Mouse (Mus musculus): Measurements from ENCODE around the gene G3bp2. TPM values are rescaled to one million over a fixed set of nuclear protein-coding genes. Genes with fewer than 3 reads are reported as not detected.

The G3bp2 gene
- polyA plus RNA-seq, 1 experiment = 39.1 TPM

DNA sequence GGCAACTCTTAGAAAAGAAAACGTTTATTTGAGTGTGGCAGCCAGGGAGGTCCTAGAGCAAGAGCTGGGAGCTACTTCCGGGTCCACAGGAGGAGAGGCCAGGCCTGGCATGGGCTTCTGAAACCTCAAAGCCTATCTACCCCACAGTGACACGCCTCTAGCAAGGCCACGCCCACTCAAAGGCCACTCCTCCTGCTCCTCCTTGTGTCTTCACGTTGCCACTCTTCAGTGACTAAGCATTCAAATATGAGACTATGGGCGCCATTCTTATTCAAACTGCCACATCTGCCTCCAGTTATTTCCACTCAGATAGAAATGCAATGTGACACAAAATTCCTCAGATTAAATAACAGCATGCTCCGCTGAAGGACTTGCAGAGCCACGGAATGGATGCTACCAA, 45.1 kb upstream of the G3bp2 start:
- Histone ChIP-seq H3K79me2 (ENCODE audit: control insufficient read depth, insufficient read depth) (no peaks in the 10 kb centered on the region), H3ac (ENCODE audit: control insufficient read depth, insufficient read length, low read depth) (no peak overlapping the region), H3K27me3 (ENCODE audit: control insufficient read depth, insufficient read depth, insufficient read length) (no peaks in the 10 kb centered on the region), H3K79me3 (ENCODE audit: low read depth) (peaks cover 3% of the 10 kb centered on the region), H3K36me3 (ENCODE audit: control insufficient read depth, insufficient read depth) (no peaks in the 10 kb centered on the region), H3K4me3 (ENCODE audit: insufficient read depth, poor library complexity, severe bottlenecking) (no peak overlapping the region)
- TF ChIP-seq CEBPB (IDR thresholded peaks at IDR 0.05; ENCODE audit: low read depth) (no peak), MAX (IDR thresholded peaks at IDR 0.05) (peak; percentile 39), USF1 (IDR thresholded peaks at IDR 0.05; ENCODE audit: low read depth) (no peak), MYOD1 (IDR thresholded peaks at IDR 0.05; ENCODE audit: control insufficient read depth, insufficient read length, low read depth) (no peak), FOSL1 (IDR thresholded peaks at IDR 0.05; ENCODE audit: insufficient read depth, low read length, poor library complexity, severe bottlenecking) (no peak), CTCF (IDR thresholded peaks at IDR 0.05; ENCODE audit: control insufficient read depth, insufficient read depth, insufficient read length) (no peak), MYOG (IDR thresholded peaks at IDR 0.05; ENCODE audit: control insufficient read depth, extremely low read depth, insufficient read length) (no peak)

DNA sequence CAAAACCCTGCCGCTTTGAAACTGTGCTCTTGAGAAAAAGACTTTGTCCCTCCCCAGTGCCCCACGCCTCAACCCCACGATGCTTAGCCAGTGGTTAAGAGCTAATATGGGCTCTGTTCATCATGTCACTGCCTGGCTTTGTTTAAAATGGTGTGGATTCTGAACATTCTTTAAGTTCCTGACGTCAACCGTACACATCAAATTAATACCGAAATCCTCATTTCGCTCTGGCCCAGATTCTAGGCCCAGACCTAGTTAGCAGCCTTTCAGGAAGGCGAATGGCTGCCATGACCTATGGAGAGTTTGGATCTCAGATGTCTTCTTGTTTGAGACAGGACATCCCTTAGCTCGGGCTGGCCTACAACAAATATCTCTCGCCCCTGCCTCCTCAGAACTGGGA, 44.2 kb upstream of the G3bp2 start:
- no peak overlapping the region for H3ac ChIP-seq (ENCODE audit: control insufficient read depth, insufficient read length, low read depth)
- no peak for TF ChIP-seq MYOG (IDR thresholded peaks at IDR 0.05; ENCODE audit: control insufficient read depth, extremely low read depth, insufficient read length)
- no peak for TF ChIP-seq FOSL1 (IDR thresholded peaks at IDR 0.05; ENCODE audit: insufficient read depth, low read length, poor library complexity, severe bottlenecking)
- TF ChIP-seq CEBPB (IDR thresholded peaks at IDR 0.05; ENCODE audit: low read depth) = no peak
- no peak for TF ChIP-seq CTCF (IDR thresholded peaks at IDR 0.05; ENCODE audit: control insufficient read depth, insufficient read depth, insufficient read length)
- TF ChIP-seq USF1 (IDR thresholded peaks at IDR 0.05; ENCODE audit: low read depth) = no peak
- TF ChIP-seq MAX (IDR thresholded peaks at IDR 0.05) = no peak
- no peak for TF ChIP-seq MYOD1 (IDR thresholded peaks at IDR 0.05; ENCODE audit: control insufficient read depth, insufficient read length, low read depth)
- H3K4me3 ChIP-seq (ENCODE audit: insufficient read depth, poor library complexity, severe bottlenecking) = no peak overlapping the region

DNA sequence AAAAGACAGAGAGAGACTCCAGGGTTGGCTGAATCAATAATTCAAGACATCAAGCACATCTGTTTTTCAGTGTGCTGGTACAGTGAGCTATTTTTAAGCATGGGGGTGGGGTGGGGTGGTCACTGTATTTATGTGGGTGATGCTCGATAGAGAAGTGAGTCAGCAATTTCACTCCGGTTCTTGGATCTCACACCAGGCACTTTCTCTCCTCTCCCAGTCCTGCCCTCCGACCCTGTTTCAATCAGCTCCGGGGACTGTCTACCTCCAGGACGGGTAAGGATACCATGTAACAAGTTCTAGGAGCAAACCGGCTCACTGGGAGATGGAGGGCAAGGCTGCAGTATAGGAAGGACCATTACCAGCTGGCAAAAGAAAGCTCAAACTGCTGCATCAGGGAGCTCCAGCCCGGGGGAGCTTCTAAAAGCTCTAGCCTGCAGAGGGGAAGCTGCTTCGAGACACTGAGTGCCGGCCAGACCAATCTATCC, 43.7 kb upstream of the G3bp2 start:
- no peaks in the 10 kb centered on the region for H3K79me2 ChIP-seq (ENCODE audit: control insufficient read depth, insufficient read depth)
- TF ChIP-seq USF1 (IDR thresholded peaks at IDR 0.05; ENCODE audit: low read depth) = no peak
- TF ChIP-seq FOSL1 (IDR thresholded peaks at IDR 0.05; ENCODE audit: insufficient read depth, low read length, poor library complexity, severe bottlenecking) = no peak
- TF ChIP-seq MYOG (IDR thresholded peaks at IDR 0.05; ENCODE audit: control insufficient read depth, extremely low read depth, insufficient read length) = no peak
- no peak for TF ChIP-seq MYOD1 (IDR thresholded peaks at IDR 0.05; ENCODE audit: control insufficient read depth, insufficient read length, low read depth)
- no peak for TF ChIP-seq MAX (IDR thresholded peaks at IDR 0.05)
- TF ChIP-seq CEBPB (IDR thresholded peaks at IDR 0.05; ENCODE audit: low read depth) = no peak
- TF ChIP-seq CTCF (IDR thresholded peaks at IDR 0.05; ENCODE audit: control insufficient read depth, insufficient read depth, insufficient read length) = no peak
- H3K36me3 ChIP-seq (ENCODE audit: control insufficient read depth, insufficient read depth) = no peaks in the 10 kb centered on the region
- H3K4me3 ChIP-seq (ENCODE audit: insufficient read depth, poor library complexity, severe bottlenecking) = no peak overlapping the region
- peaks cover 3% of the 10 kb centered on the region for H3K79me3 ChIP-seq (ENCODE audit: low read depth)
- no peaks in the 10 kb centered on the region for H3K27me3 ChIP-seq (ENCODE audit: control insufficient read depth, insufficient read depth, insufficient read length)
- H3ac ChIP-seq (ENCODE audit: control insufficient read depth, insufficient read length, low read depth) = peak overlapping the region; percentile 41

More for the DNA sequence above, 44.2 kb upstream of the G3bp2 start:
- Histone ChIP-seq H3K36me3 (ENCODE audit: control insufficient read depth, insufficient read depth) (no peaks in the 10 kb centered on the region), H3K27me3 (ENCODE audit: control insufficient read depth, insufficient read depth, insufficient read length) (no peaks in the 10 kb centered on the region), H3K79me2 (ENCODE audit: control insufficient read depth, insufficient read depth) (no peaks in the 10 kb centered on the region), H3K79me3 (ENCODE audit: low read depth) (peaks cover 3% of the 10 kb centered on the region)

DNA sequence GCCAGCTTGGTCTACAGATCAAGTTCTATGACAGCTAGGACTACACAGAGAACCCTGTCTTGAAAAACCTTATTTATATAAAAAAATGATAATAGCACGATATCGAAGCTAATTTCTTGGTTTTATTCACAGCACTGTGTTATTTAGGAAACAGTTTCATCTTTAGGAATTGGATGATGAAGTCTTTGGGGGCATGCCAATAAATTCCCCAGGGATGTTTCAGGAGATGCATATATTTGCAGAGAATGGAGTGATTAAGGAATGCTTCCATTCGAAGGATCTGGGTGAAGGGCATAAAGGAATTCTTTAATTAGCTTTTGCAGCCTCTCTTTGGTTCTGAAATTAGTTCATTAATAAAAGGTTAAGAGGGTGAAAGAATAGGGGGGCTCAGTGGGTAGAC, 41.9 kb upstream of the G3bp2 start:
- Histone ChIP-seq H3K4me3 (ENCODE audit: insufficient read depth, poor library complexity, severe bottlenecking) (no peak overlapping the region), H3K79me2 (ENCODE audit: control insufficient read depth, insufficient read depth) (no peaks in the 10 kb centered on the region), H3K79me3 (ENCODE audit: low read depth) (peaks cover 3% of the 10 kb centered on the region), H3K27me3 (ENCODE audit: control insufficient read depth, insufficient read depth, insufficient read length) (no peaks in the 10 kb centered on the region), H3K36me3 (ENCODE audit: control insufficient read depth, insufficient read depth) (no peaks in the 10 kb centered on the region), H3ac (ENCODE audit: control insufficient read depth, insufficient read length, low read depth) (no peak overlapping the region)
- TF ChIP-seq FOSL1 (IDR thresholded peaks at IDR 0.05; ENCODE audit: insufficient read depth, low read length, poor library complexity, severe bottlenecking) (no peak), USF1 (IDR thresholded peaks at IDR 0.05; ENCODE audit: low read depth) (no peak), MAX (IDR thresholded peaks at IDR 0.05) (no peak), MYOD1 (IDR thresholded peaks at IDR 0.05; ENCODE audit: control insufficient read depth, insufficient read length, low read depth) (no peak), CTCF (IDR thresholded peaks at IDR 0.05; ENCODE audit: control insufficient read depth, insufficient read depth, insufficient read length) (no peak), MYOG (IDR thresholded peaks at IDR 0.05; ENCODE audit: control insufficient read depth, extremely low read depth, insufficient read length) (no peak), CEBPB (IDR thresholded peaks at IDR 0.05; ENCODE audit: low read depth) (no peak)

DNA sequence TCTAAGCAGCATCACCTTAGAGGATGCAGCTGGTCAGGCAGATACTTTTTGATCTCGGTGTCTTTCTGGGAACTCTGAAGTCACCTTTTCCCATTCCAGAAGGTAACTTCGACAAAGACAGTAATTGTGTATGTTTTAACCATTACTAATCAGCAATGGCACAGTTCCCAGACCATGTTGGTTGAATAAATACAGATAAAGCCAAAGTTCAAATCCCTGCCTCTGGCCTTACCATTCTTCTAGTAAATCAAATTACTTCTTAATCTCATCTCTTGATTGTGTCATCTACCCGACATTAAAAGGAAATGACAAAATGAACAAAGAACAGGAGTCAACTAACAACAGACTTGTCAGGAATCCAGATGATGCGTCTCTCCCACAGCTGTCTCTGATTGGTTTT, 38.1 kb upstream of the G3bp2 start:
- Histone ChIP-seq H3K79me3 (ENCODE audit: low read depth) (no peaks in the 10 kb centered on the region), H3K27me3 (ENCODE audit: control insufficient read depth, insufficient read depth, insufficient read length) (no peaks in the 10 kb centered on the region), H3K4me3 (ENCODE audit: insufficient read depth, poor library complexity, severe bottlenecking) (no peak overlapping the region), H3K36me3 (ENCODE audit: control insufficient read depth, insufficient read depth) (no peaks in the 10 kb centered on the region), H3K79me2 (ENCODE audit: control insufficient read depth, insufficient read depth) (no peaks in the 10 kb centered on the region), H3ac (ENCODE audit: control insufficient read depth, insufficient read length, low read depth) (no peak overlapping the region)
- TF ChIP-seq USF1 (IDR thresholded peaks at IDR 0.05; ENCODE audit: low read depth) (no peak), MYOD1 (IDR thresholded peaks at IDR 0.05; ENCODE audit: control insufficient read depth, insufficient read length, low read depth) (no peak), CEBPB (IDR thresholded peaks at IDR 0.05; ENCODE audit: low read depth) (no peak), FOSL1 (IDR thresholded peaks at IDR 0.05; ENCODE audit: insufficient read depth, low read length, poor library complexity, severe bottlenecking) (no peak), CTCF (IDR thresholded peaks at IDR 0.05; ENCODE audit: control insufficient read depth, insufficient read depth, insufficient read length) (no peak), MAX (IDR thresholded peaks at IDR 0.05) (no peak), MYOG (IDR thresholded peaks at IDR 0.05; ENCODE audit: control insufficient read depth, extremely low read depth, insufficient read length) (no peak)

All from C2C12 (cell line).